Mouse (Mus musculus): ENCODE data around the gene Apbb2. TPM values are rescaled to one million over a fixed set of nuclear protein-coding genes. Genes with fewer than 3 reads are reported as not detected.
A peak's percentile ranks its signal among the peaks of the same experiment; 100 is the strongest.

The Apbb2 gene
- total and polyA plus RNA-seq, 2 experiments from 2014 or later: 64.6 to 77.2 TPM

- WGBS: 13% methylated on average over 12 of the region's 12 CpGs
- DNase-seq: peak; percentile 70
Observed at GRCm38 (mm10) chr5:66473599-66473998, 145.0 kb downstream of the Apbb2 start.

GRCm38 (mm10) chr5:66470837-66471236 is 147.7 kb downstream of the Apbb2 start:
- ATAC-seq: no peak

More at GRCm38 (mm10) chr5:66473599-66473998, 145.0 kb downstream of the Apbb2 start:
- Histone ChIP-seq H3K36me3 (ENCODE audit: insufficient read depth) (no peaks in the 10 kb centered on the region), H3K27me3 (ENCODE audit: insufficient read depth, low read length) (no peaks in the 10 kb centered on the region), H3K9ac (no peak overlapping the region), H3K4me3 (ENCODE audit: low read depth, low read length) (no peak overlapping the region), H3K4me1 (ENCODE audit: insufficient read depth) (no peaks in the 10 kb centered on the region), H3K27ac (ENCODE audit: low read depth, low read length) (no peak overlapping the region), H3K9me3 (ENCODE audit: low read length) (no peaks in the 10 kb centered on the region), H3K4me2 (ENCODE audit: low read depth) (no peak overlapping the region)
- ATAC-seq: peak; percentile 92
- TF ChIP-seq CTCF (IDR thresholded peaks at IDR 0.05; ENCODE audit: low read depth): no peak

GRCm38 (mm10) chr5:66469685-66470084 is 148.9 kb downstream of the Apbb2 start:
- no peak for ATAC-seq
- 83% methylated on average over 11 of the region's 11 CpGs for WGBS
- Histone ChIP-seq H3K4me1 (ENCODE audit: insufficient read depth) (no peaks in the 10 kb centered on the region), H3K27me3 (ENCODE audit: insufficient read depth, low read length) (no peaks in the 10 kb centered on the region), H3K27ac (ENCODE audit: low read depth, low read length) (no peak overlapping the region), H3K9ac (no peak overlapping the region), H3K4me2 (ENCODE audit: low read depth) (no peak overlapping the region), H3K36me3 (ENCODE audit: insufficient read depth) (no peaks in the 10 kb centered on the region), H3K4me3 (ENCODE audit: low read depth, low read length) (no peak overlapping the region), H3K9me3 (ENCODE audit: low read length) (no peaks in the 10 kb centered on the region)
- no peak for TF ChIP-seq CTCF (IDR thresholded peaks at IDR 0.05; ENCODE audit: low read depth)
- DNase-seq: no peak

More at GRCm38 (mm10) chr5:66470837-66471236, 147.7 kb downstream of the Apbb2 start:
- TF ChIP-seq CTCF (IDR thresholded peaks at IDR 0.05; ENCODE audit: low read depth): no peak
- Histone ChIP-seq H3K4me3 (ENCODE audit: low read depth, low read length) (no peak overlapping the region), H3K27ac (ENCODE audit: low read depth, low read length) (no peak overlapping the region), H3K9me3 (ENCODE audit: low read length) (no peaks in the 10 kb centered on the region), H3K36me3 (ENCODE audit: insufficient read depth) (no peaks in the 10 kb centered on the region), H3K4me2 (ENCODE audit: low read depth) (no peak overlapping the region), H3K27me3 (ENCODE audit: insufficient read depth, low read length) (no peaks in the 10 kb centered on the region), H3K4me1 (ENCODE audit: insufficient read depth) (no peaks in the 10 kb centered on the region), H3K9ac (no peak overlapping the region)
- DNase-seq: no peak
- 92% methylated on average over 5 of the region's 5 CpGs for WGBS

GRCm38 (mm10) chr5:66468331-66469001 is 150.1 kb downstream of the Apbb2 start:
- Histone ChIP-seq H3K9ac (no peak overlapping the region), H3K9me3 (ENCODE audit: low read length) (no peaks in the 10 kb centered on the region), H3K4me2 (ENCODE audit: low read depth) (no peak overlapping the region), H3K4me3 (ENCODE audit: low read depth, low read length) (no peak overlapping the region), H3K27ac (ENCODE audit: low read depth, low read length) (no peak overlapping the region), H3K27me3 (ENCODE audit: insufficient read depth, low read length) (no peaks in the 10 kb centered on the region), H3K4me1 (ENCODE audit: insufficient read depth) (no peaks in the 10 kb centered on the region), H3K36me3 (ENCODE audit: insufficient read depth) (no peaks in the 10 kb centered on the region)
- WGBS: 88% methylated on average over 4 of the region's 4 CpGs
- ATAC-seq (no peak), DNase-seq (no peak)
- no peak for TF ChIP-seq CTCF (IDR thresholded peaks at IDR 0.05; ENCODE audit: low read depth)

GRCm38 (mm10) chr5:66462665-66463064 is 155.9 kb downstream of the Apbb2 start:
- no peak for TF ChIP-seq CTCF (IDR thresholded peaks at IDR 0.05; ENCODE audit: low read depth)
- Histone ChIP-seq H3K27ac (ENCODE audit: low read depth, low read length) (no peak overlapping the region), H3K4me3 (ENCODE audit: low read depth, low read length) (no peak overlapping the region), H3K4me2 (ENCODE audit: low read depth) (no peak overlapping the region), H3K27me3 (ENCODE audit: insufficient read depth, low read length) (no peaks in the 10 kb centered on the region), H3K4me1 (ENCODE audit: insufficient read depth) (no peaks in the 10 kb centered on the region), H3K9me3 (ENCODE audit: low read length) (no peaks in the 10 kb centered on the region), H3K36me3 (ENCODE audit: insufficient read depth) (no peaks in the 10 kb centered on the region), H3K9ac (no peak overlapping the region)
- 79% methylated on average over 8 of the region's 8 CpGs for WGBS
- no peak for DNase-seq
- no peak for ATAC-seq

GRCm38 (mm10) chr5:66458851-66459250 is 159.7 kb downstream of the Apbb2 start:
- H3K27me3 ChIP-seq (ENCODE audit: insufficient read depth, low read length): no peaks in the 10 kb centered on the region
- no peak overlapping the region for H3K9ac ChIP-seq
- H3K9me3 ChIP-seq (ENCODE audit: low read length): no peaks in the 10 kb centered on the region
- no peak overlapping the region for H3K4me3 ChIP-seq (ENCODE audit: low read depth, low read length)
- H3K4me2 ChIP-seq (ENCODE audit: low read depth): no peak overlapping the region
- DNase-seq: no peak
- whole genome bisulfite sequencing: 83% methylated on average over 5 of the region's 5 CpGs
- no peaks in the 10 kb centered on the region for H3K4me1 ChIP-seq (ENCODE audit: insufficient read depth)
- no peak for ATAC-seq
- no peaks in the 10 kb centered on the region for H3K36me3 ChIP-seq (ENCODE audit: insufficient read depth)
- no peak for TF ChIP-seq CTCF (IDR thresholded peaks at IDR 0.05; ENCODE audit: low read depth)
- H3K27ac ChIP-seq (ENCODE audit: low read depth, low read length): no peak overlapping the region

GRCm38 (mm10) chr5:66455271-66455670 is 163.3 kb downstream of the Apbb2 start:
- H3K9ac ChIP-seq: no peak overlapping the region
- H3K27me3 ChIP-seq (ENCODE audit: insufficient read depth, low read length): no peaks in the 10 kb centered on the region
- no peak overlapping the region for H3K4me3 ChIP-seq (ENCODE audit: low read depth, low read length)
- H3K4me1 ChIP-seq (ENCODE audit: insufficient read depth): peaks cover 4% of the 10 kb centered on the region; the same call in 1 of the 2 replicates
- 93% methylated on average over 5 of the region's 5 CpGs for WGBS
- no peaks in the 10 kb centered on the region for H3K9me3 ChIP-seq (ENCODE audit: low read length)
- peaks cover 7% of the 10 kb centered on the region; the same call in 1 of the 2 replicates for H3K36me3 ChIP-seq (ENCODE audit: insufficient read depth)
- no peak for TF ChIP-seq CTCF (IDR thresholded peaks at IDR 0.05; ENCODE audit: low read depth)
- no peak overlapping the region for H3K4me2 ChIP-seq (ENCODE audit: low read depth)
- ATAC-seq (no peak), DNase-seq (no peak)
- H3K27ac ChIP-seq (ENCODE audit: low read depth, low read length): no peak overlapping the region
